Mouse (Mus musculus) neural tube, embryonic 12.5 days (tissue): ENCODE results near the gene Pik3r1. TPM values are rescaled to one million over a fixed set of nuclear protein-coding genes. Genes with fewer than 3 reads are reported as not detected.

Experiments used
- ATAC-seq: fragments of 200-750 bp; cut with Nextera tagmentation; 2 replicates; pipeline ENCODE4 v1.8.0; 2017; ENCODE audit warnings: low read depth, mild to moderate bottlenecking, moderate TSS enrichment, moderate library complexity; ENCODE audit not compliant: low FRiP score
- H3K27ac ChIP-seq: fragments of 300-500 bp; sonication (generic); 2 replicates; pipeline ENCODE4 v1.5.1; 2016
- H3K27me3 ChIP-seq: fragments of 300-500 bp; sonication (generic); replicated peaks from 2 replicates; pipeline ENCODE4 v1.6.1; 2016; ENCODE audit warnings: mild to moderate bottlenecking
- H3K36me3 ChIP-seq: fragments of 300-500 bp; sonication (generic); 2 replicates; pipeline ENCODE4 v1.6.1; 2016; ENCODE audit warnings: mild to moderate bottlenecking
- H3K4me1 ChIP-seq: fragments of 300-500 bp; sonication (generic); 2 replicates; pipeline ENCODE4 v1.6.1; 2016
- H3K4me2 ChIP-seq: fragments of 300-500 bp; sonication (generic); replicated peaks from 2 replicates; pipeline ENCODE4 v1.6.1; 2016; ENCODE audit warnings: mild to moderate bottlenecking
- H3K4me3 ChIP-seq: fragments of 300-500 bp; sonication (generic); 2 replicates; pipeline ENCODE4 v1.5.1; 2016
- H3K9ac ChIP-seq: fragments of 300-500 bp; sonication (generic); 2 replicates; pipeline ENCODE4 v1.6.1; 2016; ENCODE audit warnings: mild to moderate bottlenecking
- H3K9me3 ChIP-seq: fragments of 300-500 bp; sonication (generic); 2 replicates; pipeline ENCODE4 v1.6.1; 2016; ENCODE audit warnings: mild to moderate bottlenecking
- whole genome bisulfite sequencing: fragments of 180-500 bp; shearing (Covaris S2); methylation state at CpG from one replicate; pipeline ENCODE4 v1.1.7; 2016; 5-methylcytosine and 5-hydroxymethylcytosine counted together
- polyA plus RNA-seq: library from polyadenylated mRNA; unstranded; fragments of >200 nt; fragmentation: Nextera tagmentation; extraction: Ambion mirVana; gene quantifications from 2 replicates; pipeline ENCODE4 v1.2.1, GENCODE M21; 2016

The Pik3r1 gene
- polyA plus RNA-seq, 1 experiment from 2014 or later: 36.9 TPM

GRCm38 (mm10) chr13:101712720-101713428 lies 55.1 kb downstream of the Pik3r1 start:
- no peaks in the 10 kb centered on the region for H3K9me3 ChIP-seq
- ATAC-seq: no peak
- no peak overlapping the region for H3K4me3 ChIP-seq
- no peak overlapping the region for H3K9ac ChIP-seq
- H3K27me3 ChIP-seq: no peaks in the 10 kb centered on the region
- no peaks in the 10 kb centered on the region for H3K4me1 ChIP-seq
- H3K27ac ChIP-seq: no peak overlapping the region
- H3K36me3 ChIP-seq: peaks cover 6% of the 10 kb centered on the region; the same call in 1 of the 2 replicates
- no peak overlapping the region for H3K4me2 ChIP-seq
- WGBS: 88% methylated on average over 9 of the region's 9 CpGs

- no peak for ATAC-seq
- Histone ChIP-seq H3K27me3 (no peaks in the 10 kb centered on the region), H3K27ac (no peak overlapping the region), H3K9me3 (no peaks in the 10 kb centered on the region), H3K9ac (no peak overlapping the region), H3K4me3 (no peak overlapping the region), H3K4me2 (no peak overlapping the region), H3K36me3 (peaks cover 10% of the 10 kb centered on the region; the same call in 1 of the 2 replicates), H3K4me1 (no peaks in the 10 kb centered on the region)
- WGBS: 86% methylated on average over 9 of the region's 9 CpGs
These were observed 55.9 kb downstream of the Pik3r1 start for GRCm38 (mm10) chr13:101712099-101712498.

DNA sequence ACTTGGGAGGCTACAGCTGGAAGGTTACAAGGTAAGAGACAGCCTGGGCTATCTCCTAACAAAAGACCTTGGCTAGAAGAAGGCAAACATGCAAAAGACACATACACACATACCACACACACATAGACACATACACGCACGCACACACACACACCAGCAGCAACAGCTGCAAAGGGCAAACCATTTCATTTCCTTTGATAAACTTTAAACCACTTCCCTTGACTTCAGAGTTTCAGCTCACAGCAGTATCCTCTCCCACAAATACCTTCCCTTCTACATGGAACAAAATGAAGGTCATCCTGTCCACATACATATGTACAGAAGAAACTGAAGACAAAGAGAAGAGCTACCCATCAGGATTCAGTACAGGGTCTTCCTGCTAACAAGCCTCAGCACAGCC lies 56.7 kb downstream of the Pik3r1 start:
- H3K9ac ChIP-seq: no peak overlapping the region
- H3K9me3 ChIP-seq: no peaks in the 10 kb centered on the region
- no peaks in the 10 kb centered on the region for H3K27me3 ChIP-seq
- 89% methylated on average over 2 of the region's 2 CpGs for WGBS
- H3K4me3 ChIP-seq: no peak overlapping the region
- H3K27ac ChIP-seq: no peak overlapping the region
- H3K36me3 ChIP-seq: peaks cover 10% of the 10 kb centered on the region; the same call in 1 of the 2 replicates
- H3K4me2 ChIP-seq: no peak overlapping the region
- ATAC-seq: no peak
- no peaks in the 10 kb centered on the region for H3K4me1 ChIP-seq

DNA sequence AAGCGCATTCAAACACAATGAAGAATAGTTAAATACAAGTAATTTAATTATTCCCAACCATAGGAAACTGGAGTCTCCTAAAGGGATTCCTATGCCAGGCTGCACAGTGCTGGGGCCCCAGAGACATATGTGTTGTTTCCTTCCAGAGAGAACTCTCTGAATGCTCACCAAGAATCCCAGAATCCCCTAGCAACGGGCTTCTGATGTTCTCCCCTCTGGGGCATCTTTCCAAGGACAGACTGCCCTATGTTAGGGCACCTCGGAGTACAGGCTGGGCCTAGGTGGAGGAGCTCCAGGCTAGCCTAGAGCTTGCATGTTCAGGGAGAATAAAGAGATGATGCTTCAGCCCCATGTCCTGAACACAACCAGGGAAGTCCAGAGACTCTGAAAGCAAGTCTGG lies 58.2 kb downstream of the Pik3r1 start:
- no peak for ATAC-seq
- no peak overlapping the region for H3K9ac ChIP-seq
- H3K4me1 ChIP-seq: no peaks in the 10 kb centered on the region
- no peak overlapping the region for H3K4me2 ChIP-seq
- no peaks in the 10 kb centered on the region for H3K9me3 ChIP-seq
- WGBS: 78% methylated on average over 3 of the region's 3 CpGs
- H3K27ac ChIP-seq: no peak overlapping the region
- H3K27me3 ChIP-seq: no peaks in the 10 kb centered on the region
- no peak overlapping the region for H3K4me3 ChIP-seq
- peaks cover 10% of the 10 kb centered on the region; the same call in 1 of the 2 replicates for H3K36me3 ChIP-seq

DNA sequence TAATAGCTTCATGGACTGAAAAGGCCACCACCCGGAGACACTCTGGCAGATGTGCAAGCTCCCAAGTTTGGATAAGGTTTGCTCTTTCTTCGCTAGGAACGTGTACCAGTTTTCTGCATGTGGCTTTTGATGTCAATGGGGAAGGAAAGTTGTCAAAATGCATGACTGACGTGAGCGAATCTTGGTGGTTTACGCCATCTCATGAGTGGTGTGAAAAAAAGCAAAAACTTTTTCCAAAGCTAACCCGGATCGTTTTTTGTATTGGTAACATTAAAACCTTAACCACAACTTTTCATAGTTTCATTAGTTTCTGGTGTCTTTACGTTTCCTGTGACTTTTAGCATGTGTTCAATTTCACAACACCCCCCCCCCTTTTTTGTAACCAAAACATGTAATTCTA lies 60.8 kb downstream of the Pik3r1 start:
- Histone ChIP-seq H3K9ac (no peak overlapping the region), H3K27me3 (no peaks in the 10 kb centered on the region), H3K9me3 (no peaks in the 10 kb centered on the region), H3K4me2 (no peak overlapping the region), H3K4me3 (no peak overlapping the region), H3K27ac (no peak overlapping the region), H3K4me1 (no peaks in the 10 kb centered on the region), H3K36me3 (peaks cover 10% of the 10 kb centered on the region; the same call in 1 of the 2 replicates)
- ATAC-seq: no peak
- 94% methylated on average over 9 of the region's 9 CpGs for WGBS

DNA sequence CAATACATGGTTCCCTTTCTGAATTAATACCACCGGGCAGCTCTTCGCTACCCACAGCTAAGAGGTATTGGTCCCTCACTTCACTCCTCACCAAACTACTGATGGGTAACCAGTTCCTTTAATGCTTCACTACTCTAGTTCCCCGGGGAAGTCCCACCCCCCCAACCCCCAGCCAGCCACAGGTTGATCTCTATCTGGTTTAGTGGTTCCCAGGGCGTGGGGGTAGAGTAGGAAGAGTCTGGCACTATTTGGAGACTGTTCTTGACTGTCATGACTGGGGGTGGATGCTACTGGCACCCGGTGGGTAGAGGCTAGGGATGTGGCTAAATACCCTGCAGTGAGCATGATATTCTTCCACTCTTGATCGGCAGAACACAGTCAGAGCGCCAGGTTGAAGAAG lies 61.6 kb downstream of the Pik3r1 start:
- no peaks in the 10 kb centered on the region for H3K27me3 ChIP-seq
- 94% methylated on average over 7 of the region's 7 CpGs for WGBS
- H3K4me1 ChIP-seq: no peaks in the 10 kb centered on the region
- H3K4me2 ChIP-seq: no peak overlapping the region
- H3K9ac ChIP-seq: no peak overlapping the region
- ATAC-seq: no peak
- H3K9me3 ChIP-seq: no peaks in the 10 kb centered on the region
- H3K4me3 ChIP-seq: no peak overlapping the region
- H3K27ac ChIP-seq: no peak overlapping the region
- H3K36me3 ChIP-seq: peaks cover 14% of the 10 kb centered on the region; the same call in 1 of the 2 replicates

DNA sequence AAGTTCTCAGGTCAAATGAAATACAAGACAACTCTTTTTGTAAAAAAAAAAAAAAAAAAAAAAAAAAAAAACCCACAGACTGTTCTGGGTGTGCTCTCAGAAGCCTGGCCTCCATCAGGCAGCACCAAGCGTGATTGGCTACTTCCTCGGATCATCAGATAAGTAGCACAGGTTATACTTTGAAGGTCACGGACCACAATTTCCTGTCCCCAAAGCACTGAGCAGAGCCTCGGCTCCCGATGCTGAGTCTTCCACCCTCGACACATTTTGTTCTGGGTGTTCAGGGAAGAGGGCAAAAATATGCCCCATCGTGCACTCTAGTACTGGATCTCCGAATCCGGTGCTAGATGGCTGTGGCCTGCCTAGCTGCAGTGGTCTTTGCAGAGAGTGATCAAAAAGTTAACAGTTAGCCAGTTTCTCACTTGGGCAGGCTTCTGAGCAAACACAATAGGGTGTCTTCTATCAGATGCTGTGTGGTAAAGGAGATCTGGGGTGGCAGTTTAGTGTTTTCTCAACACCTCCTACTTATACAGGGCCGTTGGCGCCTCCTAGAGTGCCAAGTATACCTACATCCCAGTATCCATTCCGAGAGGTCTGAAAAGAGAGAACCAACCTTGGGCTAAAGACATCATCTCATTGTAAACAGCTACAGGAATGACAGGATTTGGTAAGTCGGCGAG lies 65.8 kb downstream of the Pik3r1 start:
- no peak for ATAC-seq
- H3K27me3 ChIP-seq: no peaks in the 10 kb centered on the region
- H3K4me1 ChIP-seq: 0 out of 2 replicates have a peak, but pooled peaks cover 3% of the 10 kb centered on the region
- no peaks in the 10 kb centered on the region for H3K9me3 ChIP-seq
- no peak overlapping the region for H3K4me2 ChIP-seq
- peaks cover 12% of the 10 kb centered on the region; the same call in 1 of the 2 replicates for H3K36me3 ChIP-seq
- no peak overlapping the region for H3K27ac ChIP-seq
- 91% methylated on average over 14 of the region's 14 CpGs for WGBS
- H3K4me3 ChIP-seq: no peak overlapping the region
- H3K9ac ChIP-seq: no peak overlapping the region

DNA sequence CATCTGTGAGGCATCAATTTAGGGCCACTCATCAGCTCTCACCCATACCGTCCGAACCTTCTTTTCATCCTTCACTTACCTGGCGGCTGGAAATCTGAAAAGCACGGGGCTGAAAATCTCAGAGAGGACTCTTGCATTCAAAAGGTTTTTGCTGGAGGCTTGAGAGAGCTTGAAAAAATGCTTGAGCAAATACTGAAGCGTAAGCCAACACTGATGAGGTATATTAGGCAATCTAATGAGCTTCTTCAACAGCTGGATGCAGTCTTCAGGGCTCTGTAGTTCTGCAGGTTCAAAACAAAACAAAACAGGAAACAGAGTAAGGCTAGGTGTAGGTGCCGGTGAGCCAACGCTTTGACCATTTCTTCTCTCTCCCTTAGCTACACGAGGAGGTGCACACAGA lies 66.4 kb downstream of the Pik3r1 start:
- Histone ChIP-seq H3K4me1 (0 out of 2 replicates have a peak, but pooled peaks cover 3% of the 10 kb centered on the region), H3K36me3 (peaks cover 12% of the 10 kb centered on the region; the same call in 1 of the 2 replicates), H3K9me3 (no peaks in the 10 kb centered on the region), H3K9ac (no peak overlapping the region), H3K27me3 (no peaks in the 10 kb centered on the region), H3K4me3 (no peak overlapping the region), H3K27ac (no peak overlapping the region), H3K4me2 (no peak overlapping the region)
- ATAC-seq: no peak
- WGBS: 94% methylated on average over 8 of the region's 8 CpGs

DNA sequence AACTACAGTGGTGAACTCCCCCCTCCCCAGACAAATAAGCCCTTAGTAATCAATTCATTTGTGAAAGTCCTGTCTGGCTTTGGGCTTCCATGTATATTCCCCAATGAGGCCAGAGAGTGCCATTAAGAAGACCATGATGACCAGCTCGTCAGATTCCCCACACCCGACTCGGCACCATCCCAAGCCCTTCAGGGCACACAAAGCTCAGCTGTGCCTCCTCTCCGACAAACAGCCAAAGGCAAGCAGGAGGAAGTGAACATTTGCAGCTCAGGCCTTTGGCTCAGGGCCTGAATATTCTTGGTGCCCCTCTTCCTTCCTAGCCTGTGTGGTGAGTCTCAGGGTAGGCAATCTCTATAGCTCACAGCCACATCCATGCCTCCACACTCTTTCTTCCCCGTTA lies 68.3 kb downstream of the Pik3r1 start:
- H3K9me3 ChIP-seq: no peaks in the 10 kb centered on the region
- H3K9ac ChIP-seq: no peak overlapping the region
- WGBS: 76% methylated on average over 5 of the region's 5 CpGs
- no peak overlapping the region for H3K4me3 ChIP-seq
- no peaks in the 10 kb centered on the region for H3K27me3 ChIP-seq
- H3K4me2 ChIP-seq: no peak overlapping the region
- H3K4me1 ChIP-seq: peaks cover 9% of the 10 kb centered on the region
- no peak for ATAC-seq
- no peak overlapping the region for H3K27ac ChIP-seq
- peaks cover 12% of the 10 kb centered on the region; the same call in 1 of the 2 replicates for H3K36me3 ChIP-seq

DNA sequence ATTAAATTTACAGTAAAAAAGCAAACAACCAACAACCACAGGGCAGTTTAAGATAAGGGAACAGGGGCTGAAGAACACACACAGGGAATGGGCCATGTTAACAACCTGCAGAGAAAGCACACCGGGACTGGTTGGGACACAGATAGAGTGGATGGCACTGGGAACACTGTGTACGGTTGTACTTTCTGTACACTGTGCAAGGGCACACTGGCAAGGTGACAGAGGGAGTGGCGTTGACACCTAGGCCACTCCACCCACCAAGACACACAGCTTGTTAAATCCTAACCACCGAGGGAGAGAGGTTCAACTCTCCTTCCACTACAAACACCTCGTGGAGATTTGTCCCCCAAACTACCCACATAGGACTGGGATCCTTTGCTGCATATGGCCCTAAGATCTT lies 70.1 kb downstream of the Pik3r1 start:
- peaks cover 12% of the 10 kb centered on the region; the same call in 1 of the 2 replicates for H3K36me3 ChIP-seq
- no peak overlapping the region for H3K4me2 ChIP-seq
- no peaks in the 10 kb centered on the region for H3K27me3 ChIP-seq
- no peak for ATAC-seq
- H3K9me3 ChIP-seq: no peaks in the 10 kb centered on the region
- peaks cover 23% of the 10 kb centered on the region for H3K4me1 ChIP-seq
- H3K4me3 ChIP-seq: no peak overlapping the region
- 91% methylated on average over 5 of the region's 5 CpGs for WGBS
- no peak overlapping the region for H3K9ac ChIP-seq
- no peak overlapping the region for H3K27ac ChIP-seq

GRCm38 (mm10) chr13:101697461-101697860 lies 70.6 kb downstream of the Pik3r1 start:
- no peaks in the 10 kb centered on the region for H3K27me3 ChIP-seq
- H3K9ac ChIP-seq: no peak overlapping the region
- H3K4me3 ChIP-seq: no peak overlapping the region
- peaks cover 12% of the 10 kb centered on the region; the same call in 1 of the 2 replicates for H3K36me3 ChIP-seq
- H3K27ac ChIP-seq: no peak overlapping the region
- H3K9me3 ChIP-seq: no peaks in the 10 kb centered on the region
- no peak overlapping the region for H3K4me2 ChIP-seq
- no peak for ATAC-seq
- peaks cover 27% of the 10 kb centered on the region for H3K4me1 ChIP-seq
- 70% methylated on average over 5 of the region's 5 CpGs for WGBS

DNA sequence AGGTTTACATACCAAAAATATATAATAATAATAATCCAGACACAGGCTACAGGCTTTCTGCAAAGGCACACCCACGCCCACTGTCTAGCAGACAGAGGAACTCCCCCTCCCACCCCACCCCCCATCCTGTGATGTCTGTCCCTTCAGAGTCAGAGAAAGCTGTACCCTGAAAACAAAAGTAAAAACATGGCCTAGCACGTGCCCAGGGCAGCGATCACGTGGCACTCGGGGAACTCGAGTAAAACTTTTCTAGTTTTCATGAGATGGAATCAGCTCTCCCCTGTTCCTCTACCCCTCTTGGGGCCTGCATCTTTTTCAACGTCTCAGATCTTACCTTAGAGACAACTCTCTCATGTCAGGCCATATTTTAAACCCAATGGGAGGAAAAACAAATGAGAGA lies 71.2 kb downstream of the Pik3r1 start:
- no peak for ATAC-seq
- Histone ChIP-seq H3K36me3 (peaks cover 12% of the 10 kb centered on the region; the same call in 1 of the 2 replicates), H3K4me1 (peaks cover 32% of the 10 kb centered on the region), H3K4me3 (no peak overlapping the region), H3K4me2 (no peak overlapping the region), H3K27ac (no peak overlapping the region), H3K9ac (no peak overlapping the region), H3K9me3 (no peaks in the 10 kb centered on the region), H3K27me3 (no peaks in the 10 kb centered on the region)
- 76% methylated on average over 7 of the region's 7 CpGs for WGBS
